Mouse (Mus musculus): ENCODE results near the gene Trim60. TPM values are rescaled to one million over a fixed set of nuclear protein-coding genes. Genes with fewer than 3 reads are reported as not detected.

Gene Trim60
- total and polyA plus RNA-seq, 2 experiments from 2014 or later, result not detected

- ATAC-seq (ENCODE audit: insufficient read depth, low read depth) (no peak), DNase-seq (ENCODE audit: low spot score) (no peak)
- H3K4me3 ChIP-seq (ENCODE audit: low read depth, low read length), result no peak overlapping the region
- no peaks in the 10 kb centered on the region for H3K4me1 ChIP-seq (ENCODE audit: control insufficient read depth, insufficient read depth)
- no peak overlapping the region for H3K4me2 ChIP-seq (ENCODE audit: low read depth, low read length)
- H3K36me3 ChIP-seq (replicated peaks; ENCODE audit: control insufficient read depth, insufficient read depth, low read length), result no peaks in the 10 kb centered on the region
- no peaks in the 10 kb centered on the region for H3K9me3 ChIP-seq (replicated peaks; ENCODE audit: control insufficient read depth, low read length)
- TF ChIP-seq EP300 (IDR thresholded peaks at IDR 0.05; ENCODE audit: low read depth) (no peak), CTCF (IDR thresholded peaks at IDR 0.05; ENCODE audit: low read depth) (no peak)
- H3K27ac ChIP-seq (ENCODE audit: low read depth), result no peak overlapping the region
- no peaks in the 10 kb centered on the region for H3K27me3 ChIP-seq (ENCODE audit: control insufficient read depth, insufficient read depth, low read length)
- 77% methylated on average over 4 of the region's 4 CpGs for WGBS
- no peak overlapping the region for H3K9ac ChIP-seq (replicated peaks; ENCODE audit: low read depth, low read length)
Observed at GRCm38 (mm10) chr8:64998806-64999365, 19.5 kb downstream of the Trim60 start.

GRCm38 (mm10) chr8:64987731-64988130, 30.7 kb downstream of the Trim60 start, which contains the start of gene Trim75:
Gene Trim75 (minus strand): TSS chr8:64987831.
- TF ChIP-seq CTCF (IDR thresholded peaks at IDR 0.05; ENCODE audit: low read depth) (no peak), EP300 (IDR thresholded peaks at IDR 0.05; ENCODE audit: low read depth) (no peak)
- no peaks in the 10 kb centered on the region for H3K27me3 ChIP-seq (ENCODE audit: control insufficient read depth, insufficient read depth, low read length)
- DNase-seq (ENCODE audit: low spot score), result no peak
- no peak within 1 kb of the TSS for H3K9ac ChIP-seq (replicated peaks; ENCODE audit: low read depth, low read length)
- H3K4me1 ChIP-seq (ENCODE audit: control insufficient read depth, insufficient read depth), result no peaks in the 10 kb centered on the region
- 84% methylated on average over 4 of the region's 4 CpGs for WGBS
- no peak within 1 kb of the TSS for H3K27ac ChIP-seq (ENCODE audit: low read depth)
- H3K4me2 ChIP-seq (ENCODE audit: low read depth, low read length), result no peak within 1 kb of the TSS
- peaks cover 3% of the 10 kb centered on the region; the same call in 1 of the 2 replicates for H3K9me3 ChIP-seq (replicated peaks; ENCODE audit: control insufficient read depth, low read length)
- no peak within 1 kb of the TSS for H3K4me3 ChIP-seq (ENCODE audit: low read depth, low read length)
- H3K36me3 ChIP-seq (replicated peaks; ENCODE audit: control insufficient read depth, insufficient read depth, low read length), result no peaks in the 10 kb centered on the region
- ATAC-seq (ENCODE audit: insufficient read depth, low read depth), result no peak

GRCm38 (mm10) chr8:64983150-64983897, 35.1 kb downstream of the Trim60 start:
- TF ChIP-seq EP300 (IDR thresholded peaks at IDR 0.05; ENCODE audit: low read depth) (no peak), CTCF (IDR thresholded peaks at IDR 0.05; ENCODE audit: low read depth) (no peak)
- Histone ChIP-seq H3K4me3 (ENCODE audit: low read depth, low read length) (no peak overlapping the region), H3K9me3 (replicated peaks; ENCODE audit: control insufficient read depth, low read length) (no peaks in the 10 kb centered on the region), H3K9ac (replicated peaks; ENCODE audit: low read depth, low read length) (no peak overlapping the region), H3K4me1 (ENCODE audit: control insufficient read depth, insufficient read depth) (no peaks in the 10 kb centered on the region), H3K27ac (ENCODE audit: low read depth) (no peak overlapping the region), H3K4me2 (ENCODE audit: low read depth, low read length) (no peak overlapping the region), H3K27me3 (ENCODE audit: control insufficient read depth, insufficient read depth, low read length) (no peaks in the 10 kb centered on the region), H3K36me3 (replicated peaks; ENCODE audit: control insufficient read depth, insufficient read depth, low read length) (no peaks in the 10 kb centered on the region)
- ATAC-seq (ENCODE audit: insufficient read depth, low read depth) (no peak), DNase-seq (ENCODE audit: low spot score) (no peak)
- 64% methylated on average over 20 of the region's 20 CpGs for WGBS

- ATAC-seq (ENCODE audit: insufficient read depth, low read depth) (no peak), DNase-seq (ENCODE audit: low spot score) (peak; percentile 25)
- Histone ChIP-seq H3K4me2 (ENCODE audit: low read depth, low read length) (no peak overlapping the region), H3K36me3 (replicated peaks; ENCODE audit: control insufficient read depth, insufficient read depth, low read length) (peaks cover 38% of the 10 kb centered on the region), H3K4me1 (ENCODE audit: control insufficient read depth, insufficient read depth) (no peaks in the 10 kb centered on the region), H3K9ac (replicated peaks; ENCODE audit: low read depth, low read length) (no peak overlapping the region), H3K27ac (ENCODE audit: low read depth) (no peak overlapping the region), H3K9me3 (replicated peaks; ENCODE audit: control insufficient read depth, low read length) (no peaks in the 10 kb centered on the region), H3K27me3 (ENCODE audit: control insufficient read depth, insufficient read depth, low read length) (no peaks in the 10 kb centered on the region), H3K4me3 (ENCODE audit: low read depth, low read length) (no peak overlapping the region)
- TF ChIP-seq EP300 (IDR thresholded peaks at IDR 0.05; ENCODE audit: low read depth), result no peak
- TF ChIP-seq CTCF (IDR thresholded peaks at IDR 0.05; ENCODE audit: low read depth), result peak; percentile 31
Observed at GRCm38 (mm10) chr8:64962836-64963235, 55.5 kb downstream of the Trim60 start.

- no peak overlapping the region for H3K4me3 ChIP-seq (ENCODE audit: low read depth, low read length)
- WGBS, result 88% methylated on average over 9 of the region's 9 CpGs
- TF ChIP-seq CTCF (IDR thresholded peaks at IDR 0.05; ENCODE audit: low read depth) (no peak), EP300 (IDR thresholded peaks at IDR 0.05; ENCODE audit: low read depth) (no peak)
- DNase-seq (ENCODE audit: low spot score), result no peak
- H3K27ac ChIP-seq (ENCODE audit: low read depth), result no peak overlapping the region
- no peaks in the 10 kb centered on the region for H3K9me3 ChIP-seq (replicated peaks; ENCODE audit: control insufficient read depth, low read length)
- peaks cover 33% of the 10 kb centered on the region for H3K36me3 ChIP-seq (replicated peaks; ENCODE audit: control insufficient read depth, insufficient read depth, low read length)
- ATAC-seq (ENCODE audit: insufficient read depth, low read depth), result no peak
- no peaks in the 10 kb centered on the region for H3K27me3 ChIP-seq (ENCODE audit: control insufficient read depth, insufficient read depth, low read length)
- H3K9ac ChIP-seq (replicated peaks; ENCODE audit: low read depth, low read length), result no peak overlapping the region
- H3K4me1 ChIP-seq (ENCODE audit: control insufficient read depth, insufficient read depth), result no peaks in the 10 kb centered on the region
- H3K4me2 ChIP-seq (ENCODE audit: low read depth, low read length), result no peak overlapping the region
Observed at GRCm38 (mm10) chr8:64959025-64959424, 59.4 kb downstream of the Trim60 start.

Data from heart, postnatal 0 days (tissue).